ENCODE assay signal across 13 mouse cellular contexts in genomic region chr12:27335356-27336055, GRCm38 (mm10). TPM values are rescaled to one million over a fixed set of nuclear protein-coding genes. Genes with fewer than 3 reads are reported as not detected.
DNase-seq lines count a peak whose midpoint lies in the region; ATAC-seq and TF ChIP-seq lines count a peak whose summit lies in the region.
"Had no signal": no experiment of that assay in that cellular context is flagged by ENCODE, and none has a peak within 500 bp of the region (broad histone marks: within the 10 kb centered on the region; RNA-seq: fewer than 3 reads in every experiment).

No protein-coding gene starts in this region.

- H3K9me3 ChIP-seq in lung, postnatal 0 days (ENCODE audit: low read length): no peaks in the 10 kb centered on the region
- no peaks in the 10 kb centered on the region for H3K9me3 ChIP-seq in forebrain, embryonic 11.5 days (ENCODE audit: control insufficient read depth, low read length)
- H3K9me3 ChIP-seq in limb, embryonic 12.5 days: no peaks in the 10 kb centered on the region
- H3K9me3 ChIP-seq in stomach, postnatal 0 days (ENCODE audit: control insufficient read depth, low read length): no peaks in the 10 kb centered on the region
- H3K9me3 ChIP-seq: liver, embryonic 13.5 days had no signal

- TF ChIP-seq CTCF in lung, postnatal 0 days (IDR thresholded peaks at IDR 0.05): peak; percentile 36; the same call in 1 of the 2 replicates
- TF ChIP-seq CTCF in stomach, postnatal 0 days (IDR thresholded peaks at IDR 0.05; ENCODE audit: low read depth): peak; percentile 38

- ATAC-seq in lung, postnatal 0 days: no peak
- no peak for ATAC-seq in forebrain, embryonic 11.5 days (replicated peaks; ENCODE audit: low FRiP score)
- ATAC-seq in limb, embryonic 12.5 days (ENCODE audit: insufficient number of reproducible peaks, insufficient read depth, low FRiP score, low TSS enrichment, low read depth): peak; percentile 41; the same call in 1 of the 2 replicates
- ATAC-seq in stomach, postnatal 0 days (ENCODE audit: low FRiP score, low TSS enrichment): no peak

- H3K9ac ChIP-seq in lung, postnatal 0 days (replicated peaks; ENCODE audit: low read depth): no peak overlapping the region
- H3K9ac ChIP-seq in forebrain, embryonic 11.5 days (ENCODE audit: low read length): peak overlapping the region; percentile 5; the same call in 1 of the 2 replicates
- H3K9ac ChIP-seq in limb, embryonic 12.5 days (replicated peaks): no peak overlapping the region
- H3K9ac ChIP-seq in stomach, postnatal 0 days (ENCODE audit: low read length): no peak overlapping the region
- H3K9ac ChIP-seq: liver, embryonic 13.5 days had no signal

- H3K4me1 ChIP-seq in lung, postnatal 0 days (ENCODE audit: insufficient read depth, low read depth, low read length): no peaks in the 10 kb centered on the region
- 0 out of 2 replicates have a peak, but pooled peaks cover 4% of the 10 kb centered on the region for H3K4me1 ChIP-seq in forebrain, embryonic 11.5 days (replicated peaks; ENCODE audit: control insufficient read depth, insufficient read depth, low read length)
- H3K4me1 ChIP-seq in limb, embryonic 12.5 days (replicated peaks): peaks cover 19% of the 10 kb centered on the region
- no peaks in the 10 kb centered on the region for H3K4me1 ChIP-seq in stomach, postnatal 0 days (replicated peaks; ENCODE audit: control insufficient read depth, insufficient read depth)
- H3K4me1 ChIP-seq: liver, embryonic 13.5 days had no signal

- TF ChIP-seq EP300 in lung, postnatal 0 days (IDR thresholded peaks at IDR 0.05): no peak
- TF ChIP-seq EP300 in stomach, postnatal 0 days (optimal IDR thresholded peaks at IDR 0.05): no peak

- no peaks in the 10 kb centered on the region for H3K27me3 ChIP-seq in lung, postnatal 0 days (replicated peaks; ENCODE audit: insufficient read depth, low read length)
- no peaks in the 10 kb centered on the region for H3K27me3 ChIP-seq in forebrain, embryonic 11.5 days (ENCODE audit: control insufficient read depth, insufficient read depth, low read length)
- H3K27me3 ChIP-seq in limb, embryonic 12.5 days: no peaks in the 10 kb centered on the region
- no peaks in the 10 kb centered on the region for H3K27me3 ChIP-seq in stomach, postnatal 0 days (ENCODE audit: control insufficient read depth, insufficient read depth, low read length)

- H3K27ac ChIP-seq in lung, postnatal 0 days (ENCODE audit: low read length): no peak overlapping the region
- H3K27ac ChIP-seq in forebrain, embryonic 11.5 days (ENCODE audit: low read depth, low read length): no peak overlapping the region; the same call in 1 of the 2 replicates
- peak overlapping the region; percentile 68 for H3K27ac ChIP-seq in limb, embryonic 12.5 days
- H3K27ac ChIP-seq in stomach, postnatal 0 days (replicated peaks): no peak overlapping the region
- H3K27ac ChIP-seq: liver, embryonic 13.5 days had no signal

- 65% methylated on average over 11 of the region's 11 CpGs for WGBS in lung, postnatal 0 days
- WGBS in forebrain, embryonic 11.5 days: 60% methylated on average over 11 of the region's 11 CpGs
- 59% methylated on average over 11 of the region's 11 CpGs for WGBS in limb, embryonic 12.5 days
- 67% methylated on average over 11 of the region's 11 CpGs for WGBS in stomach, postnatal 0 days

- H3K4me2 ChIP-seq in lung, postnatal 0 days (replicated peaks; ENCODE audit: low read depth, low read length): no peak overlapping the region
- peak overlapping the region; percentile 60 for H3K4me2 ChIP-seq in forebrain, embryonic 11.5 days (ENCODE audit: low read depth, low read length, severe bottlenecking)
- H3K4me2 ChIP-seq in limb, embryonic 12.5 days: peak overlapping the region; percentile 67
- no peak overlapping the region for H3K4me2 ChIP-seq in stomach, postnatal 0 days (replicated peaks; ENCODE audit: low read depth)
- H3K4me2 ChIP-seq: liver, embryonic 13.5 days had no signal

- DNase-seq in lung, postnatal 0 days (ENCODE audit: low spot score): no peak
- DNase-seq in lung, postnatal 25 days (ENCODE audit: low spot score): no peak
- no peak for DNase-seq in forebrain, embryonic 11.5 days (ENCODE audit: low spot score)
- DNase-seq in stomach, postnatal 0 days (ENCODE audit: low spot score): no peak
- DNase-seq in heart, postnatal 10 days: no peak
- DNase-seq in heart, adult 9 months (ENCODE audit: low spot score in 2 of 2): no peak
- no peak for DNase-seq in adrenal gland, adult 2 months
- DNase-seq: heart, adult 18-20 months; kidney, adult 8-10 months; liver, embryonic 13.5 days; right cerebral cortex, postnatal 4 days; thymus, postnatal 4 days had no signal

- intact Hi-C loops in heart, postnatal 10 days (cut with DNase I): no loop called here

- H3K4me3 ChIP-seq in lung, postnatal 0 days (ENCODE audit: low read depth, low read length): no peak overlapping the region
- peak overlapping the region; percentile 4; the same call in 1 of the 2 replicates for H3K4me3 ChIP-seq in forebrain, embryonic 11.5 days (ENCODE audit: low read depth, low read length)
- peak overlapping the region; percentile 15; the same call in 1 of the 2 replicates for H3K4me3 ChIP-seq in limb, embryonic 12.5 days (replicated peaks)
- H3K4me3 ChIP-seq in stomach, postnatal 0 days (ENCODE audit: low read depth, low read length): no peak overlapping the region
- H3K4me3 ChIP-seq: liver, embryonic 13.5 days had no signal

- no peaks in the 10 kb centered on the region for H3K36me3 ChIP-seq in lung, postnatal 0 days (ENCODE audit: insufficient read depth, low read length)
- peaks cover 5% of the 10 kb centered on the region; the same call in 1 of the 2 replicates for H3K36me3 ChIP-seq in forebrain, embryonic 11.5 days (ENCODE audit: control insufficient read depth, insufficient read depth, low read length)
- peaks cover 37% of the 10 kb centered on the region for H3K36me3 ChIP-seq in limb, embryonic 12.5 days
- H3K36me3 ChIP-seq in stomach, postnatal 0 days (ENCODE audit: control insufficient read depth, insufficient read depth, low read length): no peaks in the 10 kb centered on the region
- H3K36me3 ChIP-seq: liver, embryonic 13.5 days had no signal

RNA-seq across cellular contexts. Expression of gene Sox11, which starts 6.9 kb away (rescaled TPM):
- 9.2 and 11.3 TPM in 2 replicates for polyA plus RNA-seq in lung, postnatal 0 days (2015; fragmentation: Nextera tagmentation; extraction: Ambion mirVana)
- 568 and 596 TPM in 2 replicates for polyA plus RNA-seq in forebrain, embryonic 11.5 days (2014; fragmentation: Nextera tagmentation; extraction: Ambion mirVana)
- polyA plus RNA-seq in limb, embryonic 12.5 days (2016; fragmentation: Nextera tagmentation; extraction: Ambion mirVana): 246 and 273 TPM in 2 replicates
- 3.3 and 3.4 TPM in 2 replicates for polyA plus RNA-seq in stomach, postnatal 0 days (2015; fragmentation: Nextera tagmentation; extraction: Ambion mirVana)
- 1 to 10 TPM; 2.3 TPM for total RNA-seq in heart, postnatal 10 days (2021)
- total RNA-seq in adrenal gland, adult 2 months (2021): under 1 TPM in 1 of 2 experiments, not detected in 1; 0.10 TPM
- polyA plus RNA-seq in adrenal gland, adult 2 months (2012; rRNA removed): 0.10 and 0.16 TPM in 2 replicates
- total RNA-seq: heart, adult 18-20 months had no signal

Comparison
In these comparisons a context has a peak if more than half of its experiments do, and no peak if none do; other contexts are left out.
1. H3K4me2 ChIP-seq: peak in forebrain, embryonic 11.5 days (single experiment) and limb, embryonic 12.5 days (single experiment); none in lung, postnatal 0 days (single experiment) and stomach, postnatal 0 days (single experiment).
2. H3K4me3 ChIP-seq: peak in forebrain, embryonic 11.5 days (single experiment) and limb, embryonic 12.5 days (single experiment); none in lung, postnatal 0 days (single experiment) and stomach, postnatal 0 days (single experiment).
3. RNA of gene Sox11, which starts 6.9 kb away (polyA plus RNA-seq): 568 to 596 TPM in forebrain, embryonic 11.5 days and 246 to 273 TPM in limb, embryonic 12.5 days; 9.2 to 11.3 TPM in lung, postnatal 0 days, 3.3 to 3.4 TPM in stomach, postnatal 0 days and 0.10 to 0.16 TPM in adrenal gland, adult 2 months; every median in the first group is over 10 times any median in the second.